Mouse (Mus musculus): ENCODE measurements around the gene Ptprb. TPM values are rescaled to one million over a fixed set of nuclear protein-coding genes. Genes with fewer than 3 reads are reported as not detected.

Ptprb gene
- polyA plus RNA-seq, 1 experiment from 2014 or later, result 2.6 TPM

DNA sequence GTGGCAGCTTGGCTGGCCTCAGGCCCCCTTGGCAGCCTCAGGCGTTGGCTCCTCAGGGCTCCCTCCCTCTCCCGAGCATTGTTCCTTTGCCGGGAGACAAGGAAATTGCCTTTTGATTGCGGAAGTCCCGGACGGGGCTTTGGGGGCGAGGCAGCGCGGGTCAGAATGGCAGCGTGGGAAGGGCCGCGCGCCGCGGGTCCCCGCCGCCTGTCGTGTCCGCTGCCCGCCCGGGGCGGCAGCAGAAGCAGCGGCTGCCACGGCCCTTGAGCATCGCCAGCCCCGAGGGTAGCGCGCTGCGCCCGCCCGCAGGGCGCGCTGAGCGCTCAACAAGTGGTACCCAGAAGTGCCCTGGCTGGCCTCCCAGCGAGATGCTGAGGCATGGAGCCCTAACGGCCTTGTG is 25.9 kb downstream of the Ptprb start:
- Histone ChIP-seq H3K9ac (peak overlapping the region; percentile 68), H3K9me3 (no peaks in the 10 kb centered on the region), H3K27ac (no peak overlapping the region), H3K27me3 (peaks cover 38% of the 10 kb centered on the region), H3K4me1 (peaks cover 10% of the 10 kb centered on the region), H3K36me3 (no peaks in the 10 kb centered on the region), H3K4me3 (peak overlapping the region; percentile 56), H3K4me2 (replicated peaks) (peak overlapping the region; percentile 96)
- no peak for ATAC-seq (ENCODE audit: low FRiP score, low read depth)
- WGBS, result 0% methylated on average over 35 of the region's 36 CpGs

DNA sequence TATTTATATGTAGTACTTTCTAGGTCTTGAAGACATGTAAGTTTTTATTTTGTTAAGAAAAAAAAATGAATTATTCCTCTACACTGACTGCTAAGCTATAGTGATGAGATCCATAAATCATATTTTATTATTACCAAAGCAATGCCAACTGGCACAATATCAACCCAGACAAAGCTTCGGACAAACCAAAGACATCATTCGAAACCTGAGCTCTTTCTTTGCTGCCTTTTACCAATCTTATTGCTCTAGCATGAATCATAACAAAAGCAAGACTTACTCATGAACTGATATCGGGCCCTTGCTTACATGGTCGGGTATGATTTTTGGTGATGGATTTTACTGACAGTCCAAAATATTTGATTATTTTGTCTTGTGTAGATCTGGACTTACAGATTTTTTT is 29.0 kb downstream of the Ptprb start:
- no peak overlapping the region for H3K4me2 ChIP-seq (replicated peaks)
- 86% methylated on average over 4 of the region's 4 CpGs for WGBS
- peaks cover 10% of the 10 kb centered on the region for H3K4me1 ChIP-seq
- ATAC-seq (ENCODE audit: low FRiP score, low read depth), result no peak
- no peak overlapping the region for H3K4me3 ChIP-seq
- H3K9ac ChIP-seq, result no peak overlapping the region
- no peaks in the 10 kb centered on the region for H3K36me3 ChIP-seq
- H3K9me3 ChIP-seq, result no peaks in the 10 kb centered on the region
- peaks cover 34% of the 10 kb centered on the region for H3K27me3 ChIP-seq
- no peak overlapping the region for H3K27ac ChIP-seq

DNA sequence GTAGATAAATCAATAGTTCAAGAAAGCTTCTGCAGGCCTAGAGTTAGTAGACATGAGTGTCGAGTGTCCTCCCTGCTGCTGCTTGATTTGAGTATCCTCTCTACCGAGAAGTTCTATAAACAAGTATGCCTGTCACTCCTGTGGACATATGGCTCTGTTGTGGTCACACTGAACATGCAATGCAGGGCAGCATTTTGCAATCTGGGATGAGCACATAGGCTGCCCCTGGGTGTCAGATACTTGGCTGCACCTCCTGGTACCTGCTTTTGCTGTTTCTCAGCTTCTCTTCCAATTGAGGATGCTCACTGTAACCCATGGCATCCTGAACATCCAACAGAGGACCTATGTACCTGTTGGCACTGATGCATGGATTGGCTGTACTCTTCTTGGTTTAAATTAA is 34.1 kb downstream of the Ptprb start:
- Histone ChIP-seq H3K36me3 (no peaks in the 10 kb centered on the region), H3K27ac (no peak overlapping the region), H3K4me3 (no peak overlapping the region), H3K4me1 (no peaks in the 10 kb centered on the region), H3K9ac (no peak overlapping the region), H3K27me3 (no peaks in the 10 kb centered on the region), H3K4me2 (replicated peaks) (no peak overlapping the region), H3K9me3 (no peaks in the 10 kb centered on the region)
- no peak for ATAC-seq (ENCODE audit: low FRiP score, low read depth)
- whole genome bisulfite sequencing, result 79% methylated on average over 2 of the region's 2 CpGs

DNA sequence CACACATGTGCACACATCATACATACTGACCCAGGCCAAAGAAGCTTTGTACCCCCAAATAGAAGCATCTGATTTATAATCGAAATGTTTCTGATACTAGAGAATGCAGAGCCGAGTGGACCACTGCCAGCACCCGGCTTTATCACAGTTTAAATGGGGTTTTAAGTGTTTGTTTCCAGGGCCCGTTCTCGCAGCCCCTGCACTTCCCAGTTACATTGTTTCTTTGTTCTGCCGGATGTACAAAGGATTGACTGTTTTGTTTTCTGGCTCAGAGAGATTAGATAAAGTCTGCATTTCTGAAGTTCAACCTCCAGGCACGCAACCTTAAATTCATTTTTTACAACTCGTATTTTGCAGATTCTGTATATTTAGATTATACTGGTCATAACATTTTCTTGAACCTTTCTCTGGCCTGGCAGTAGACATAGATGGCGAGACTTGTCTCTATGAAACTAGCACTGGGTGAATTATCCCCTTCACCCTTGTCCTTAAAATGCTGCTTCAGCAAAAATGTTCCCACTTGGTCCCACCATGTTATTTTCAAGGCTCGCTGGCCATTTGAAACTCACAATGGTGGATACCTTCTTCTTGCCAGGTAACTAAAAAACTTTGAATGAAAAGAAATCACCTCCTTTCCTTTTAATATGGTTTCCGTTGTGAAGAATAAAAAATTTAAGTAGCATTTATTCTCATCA is 35.3 kb downstream of the Ptprb start:
- ATAC-seq (ENCODE audit: low FRiP score, low read depth), result no peak
- Histone ChIP-seq H3K36me3 (no peaks in the 10 kb centered on the region), H3K4me2 (replicated peaks) (no peak overlapping the region), H3K4me3 (no peak overlapping the region), H3K9me3 (no peaks in the 10 kb centered on the region), H3K4me1 (no peaks in the 10 kb centered on the region), H3K27ac (no peak overlapping the region), H3K9ac (no peak overlapping the region), H3K27me3 (no peaks in the 10 kb centered on the region)
- WGBS, result 74% methylated on average over 11 of the region's 11 CpGs

DNA sequence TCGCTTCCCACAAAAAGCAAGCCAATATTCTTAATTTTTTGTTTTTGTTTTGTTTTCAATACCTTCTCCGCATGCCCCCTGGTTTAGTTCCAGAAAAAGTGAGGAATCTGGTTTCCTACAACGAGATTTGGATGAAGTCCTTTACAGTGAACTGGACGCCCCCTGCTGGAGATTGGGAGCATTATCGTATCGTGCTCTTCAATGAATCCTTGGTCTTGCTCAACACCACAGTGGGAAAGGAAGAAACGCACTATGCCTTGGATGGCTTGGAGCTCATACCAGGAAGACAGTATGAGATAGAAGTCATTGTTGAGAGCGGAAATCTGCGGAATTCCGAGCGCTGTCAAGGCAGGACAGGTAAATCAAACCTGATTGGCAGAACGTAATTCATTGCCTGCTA is 43.9 kb downstream of the Ptprb start:
- Histone ChIP-seq H3K4me1 (no peaks in the 10 kb centered on the region), H3K27me3 (0 out of 2 replicates have a peak, but pooled peaks cover 4% of the 10 kb centered on the region), H3K27ac (no peak overlapping the region), H3K9ac (no peak overlapping the region), H3K4me2 (replicated peaks) (peak overlapping the region; percentile 48), H3K4me3 (no peak overlapping the region), H3K36me3 (no peaks in the 10 kb centered on the region), H3K9me3 (no peaks in the 10 kb centered on the region)
- WGBS, result 19% methylated on average over 12 of the region's 12 CpGs
- ATAC-seq (ENCODE audit: low FRiP score, low read depth), result no peak

DNA sequence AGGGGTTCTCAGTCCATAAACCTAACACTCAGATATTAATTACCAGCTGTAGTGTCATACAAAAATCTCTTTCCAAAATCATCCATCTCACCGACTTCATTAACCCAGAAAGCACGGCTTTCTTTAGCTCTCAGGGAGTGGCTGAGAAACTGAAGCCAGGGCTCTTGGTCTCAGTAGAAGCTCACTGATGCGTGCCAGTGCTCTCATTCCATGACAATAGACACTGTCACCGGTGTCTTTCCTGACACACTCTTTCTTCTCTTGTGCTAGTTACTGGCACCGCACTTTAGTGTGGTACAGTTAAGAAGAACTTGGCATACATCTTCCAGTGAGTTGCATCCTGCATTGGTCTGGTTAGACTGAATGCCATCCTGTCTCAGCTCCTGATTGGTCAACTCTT is 53.8 kb downstream of the Ptprb start:
- peaks cover 16% of the 10 kb centered on the region for H3K4me1 ChIP-seq
- H3K9me3 ChIP-seq, result no peaks in the 10 kb centered on the region; the same call in 1 of the 2 replicates
- ATAC-seq (ENCODE audit: low FRiP score, low read depth), result no peak
- H3K9ac ChIP-seq, result no peak overlapping the region
- no peak overlapping the region for H3K4me3 ChIP-seq
- no peak overlapping the region for H3K27ac ChIP-seq
- H3K4me2 ChIP-seq (replicated peaks), result no peak overlapping the region
- no peaks in the 10 kb centered on the region for H3K27me3 ChIP-seq
- 80% methylated on average over 5 of the region's 5 CpGs for WGBS
- H3K36me3 ChIP-seq, result no peaks in the 10 kb centered on the region

DNA sequence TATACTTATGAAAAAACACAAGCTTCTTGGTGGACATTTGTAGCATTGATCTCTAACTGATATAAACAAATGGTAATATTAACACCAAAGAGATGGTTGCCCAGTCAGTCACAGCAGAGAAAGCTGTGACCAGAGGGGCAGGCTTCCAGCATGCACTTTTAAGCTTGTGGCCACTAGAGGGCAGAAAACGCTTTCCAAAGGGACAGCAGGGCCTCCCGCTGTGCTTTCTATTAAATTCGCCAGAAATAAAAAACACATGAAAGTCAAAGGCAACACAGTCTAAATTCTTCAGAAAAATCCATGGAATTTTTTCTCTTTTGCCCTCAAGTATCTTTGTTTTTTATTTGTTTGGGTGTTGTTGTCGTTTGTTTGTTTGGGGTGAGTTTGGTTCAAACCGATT is 55.1 kb downstream of the Ptprb start:
- 8% methylated on average over 5 of the region's 5 CpGs for WGBS
- Histone ChIP-seq H3K27ac (no peak overlapping the region), H3K9ac (peak overlapping the region; percentile 45; the same call in 1 of the 2 replicates), H3K4me1 (peaks cover 19% of the 10 kb centered on the region), H3K4me2 (replicated peaks) (peak overlapping the region; percentile 60), H3K9me3 (no peaks in the 10 kb centered on the region; the same call in 1 of the 2 replicates), H3K27me3 (no peaks in the 10 kb centered on the region), H3K4me3 (peak overlapping the region; percentile 31), H3K36me3 (no peaks in the 10 kb centered on the region)
- peak; percentile 83 for ATAC-seq (ENCODE audit: low FRiP score, low read depth)

DNA sequence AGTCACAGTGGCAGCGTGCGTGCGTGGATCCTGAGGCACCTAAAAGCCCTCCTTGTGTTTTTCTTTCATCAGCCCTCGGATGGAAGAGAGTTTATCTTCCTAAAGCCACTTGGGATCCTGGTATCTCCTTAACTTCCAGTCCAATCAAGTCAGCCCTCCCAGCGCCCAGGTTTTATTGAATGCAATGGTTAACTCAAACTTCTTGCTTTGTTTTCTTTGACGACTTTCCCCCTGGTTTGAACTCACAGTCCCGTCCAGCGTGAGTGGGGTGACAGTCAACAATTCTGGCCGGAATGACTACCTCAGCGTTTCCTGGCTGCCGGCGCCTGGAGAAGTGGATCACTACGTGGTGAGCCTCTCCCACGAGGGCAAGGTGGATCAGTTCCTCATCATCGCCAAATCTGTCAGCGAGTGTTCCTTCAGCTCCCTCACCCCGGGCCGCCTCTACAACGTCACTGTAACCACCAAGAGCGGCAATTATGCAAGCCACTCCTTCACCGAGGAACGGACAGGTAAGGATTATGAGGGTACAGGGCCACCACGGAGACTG is 55.7 kb downstream of the Ptprb start:
- Histone ChIP-seq H3K4me3 (peak overlapping the region; percentile 31), H3K4me2 (replicated peaks) (peak overlapping the region; percentile 60), H3K36me3 (no peaks in the 10 kb centered on the region), H3K27ac (no peak overlapping the region), H3K4me1 (peaks cover 19% of the 10 kb centered on the region), H3K9ac (peak overlapping the region; percentile 45; the same call in 1 of the 2 replicates), H3K9me3 (no peaks in the 10 kb centered on the region; the same call in 1 of the 2 replicates), H3K27me3 (no peaks in the 10 kb centered on the region)
- no peak for ATAC-seq (ENCODE audit: low FRiP score, low read depth)
- WGBS, result 18% methylated on average over 23 of the region's 23 CpGs

DNA sequence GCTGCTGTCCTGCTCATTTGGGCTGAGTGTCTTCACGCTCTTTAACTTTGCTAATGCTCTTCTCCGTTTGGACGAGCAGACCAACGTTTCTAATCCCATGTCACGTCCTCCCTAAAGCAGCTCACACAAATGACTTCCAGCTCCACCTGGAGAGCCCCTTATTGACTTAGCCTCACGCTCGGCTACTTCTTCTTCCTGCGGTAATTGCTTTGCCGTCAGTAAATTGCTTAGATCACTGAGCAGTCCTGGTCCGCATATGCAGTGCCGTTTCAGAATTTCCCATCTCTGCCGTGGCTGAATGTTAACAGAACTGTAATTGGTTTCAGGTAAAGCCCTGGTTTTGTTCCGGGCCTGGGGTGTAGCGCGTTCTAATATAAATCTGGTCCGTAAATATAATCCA is 58.3 kb downstream of the Ptprb start:
- Histone ChIP-seq H3K36me3 (no peaks in the 10 kb centered on the region), H3K4me3 (no peak overlapping the region), H3K9me3 (no peaks in the 10 kb centered on the region; the same call in 1 of the 2 replicates), H3K4me1 (peaks cover 19% of the 10 kb centered on the region), H3K27ac (no peak overlapping the region), H3K9ac (0 out of 2 replicates have a peak overlapping the region, but pooled peaks have one; percentile 31), H3K4me2 (replicated peaks) (peak overlapping the region; percentile 22; the same call in 1 of the 2 replicates), H3K27me3 (no peaks in the 10 kb centered on the region)
- WGBS, result 29% methylated on average over 16 of the region's 16 CpGs
- no peak for ATAC-seq (ENCODE audit: low FRiP score, low read depth)

DNA sequence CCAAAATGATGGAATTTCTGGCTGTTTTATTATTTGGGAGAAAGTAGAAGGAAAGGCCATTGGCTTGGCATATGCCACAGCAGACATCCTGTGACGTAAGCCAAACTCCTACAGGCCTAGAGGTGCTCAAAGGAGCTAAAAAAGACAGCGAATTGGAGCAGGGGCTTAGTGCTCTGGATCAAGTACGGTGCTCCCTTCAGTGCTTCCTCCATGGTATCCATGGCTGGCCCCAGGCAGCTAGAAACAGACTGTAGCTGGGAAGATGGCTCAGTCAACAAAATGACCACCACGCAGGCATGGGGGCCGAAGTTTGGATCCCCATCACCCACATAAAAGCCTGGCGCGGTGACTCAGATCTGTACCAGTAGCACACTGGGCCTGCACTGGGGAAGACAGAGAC is 58.8 kb downstream of the Ptprb start:
- 81% methylated on average over 7 of the region's 7 CpGs for WGBS
- no peak for ATAC-seq (ENCODE audit: low FRiP score, low read depth)
- no peaks in the 10 kb centered on the region; the same call in 1 of the 2 replicates for H3K9me3 ChIP-seq
- H3K27ac ChIP-seq, result no peak overlapping the region
- H3K9ac ChIP-seq, result no peak overlapping the region
- no peak overlapping the region for H3K4me3 ChIP-seq
- H3K4me1 ChIP-seq, result peaks cover 19% of the 10 kb centered on the region
- H3K36me3 ChIP-seq, result no peaks in the 10 kb centered on the region
- H3K27me3 ChIP-seq, result no peaks in the 10 kb centered on the region
- peak overlapping the region; percentile 22; the same call in 1 of the 2 replicates for H3K4me2 ChIP-seq (replicated peaks)

DNA sequence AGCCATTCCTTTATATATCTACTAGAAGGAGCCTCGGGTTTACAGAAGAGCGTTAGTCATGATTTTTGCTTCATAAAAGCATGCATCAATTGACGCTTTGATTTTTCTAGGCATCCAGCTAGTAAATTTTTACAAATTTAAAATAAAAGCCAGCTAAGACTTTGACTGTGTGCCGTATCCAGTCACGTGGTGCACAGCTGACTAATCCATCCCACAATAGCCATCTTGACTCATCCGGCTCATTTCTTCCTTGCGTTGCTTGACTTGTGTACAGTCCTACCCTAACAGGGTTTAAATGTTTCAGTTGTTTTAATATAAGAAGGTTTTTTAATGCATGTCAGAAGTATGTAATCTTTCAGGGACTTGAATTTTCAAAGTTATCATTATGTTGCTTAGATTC is 60.0 kb downstream of the Ptprb start:
- H3K27ac ChIP-seq, result no peak overlapping the region; the same call in 1 of the 2 replicates
- 79% methylated on average over 7 of the region's 7 CpGs for WGBS

DNA sequence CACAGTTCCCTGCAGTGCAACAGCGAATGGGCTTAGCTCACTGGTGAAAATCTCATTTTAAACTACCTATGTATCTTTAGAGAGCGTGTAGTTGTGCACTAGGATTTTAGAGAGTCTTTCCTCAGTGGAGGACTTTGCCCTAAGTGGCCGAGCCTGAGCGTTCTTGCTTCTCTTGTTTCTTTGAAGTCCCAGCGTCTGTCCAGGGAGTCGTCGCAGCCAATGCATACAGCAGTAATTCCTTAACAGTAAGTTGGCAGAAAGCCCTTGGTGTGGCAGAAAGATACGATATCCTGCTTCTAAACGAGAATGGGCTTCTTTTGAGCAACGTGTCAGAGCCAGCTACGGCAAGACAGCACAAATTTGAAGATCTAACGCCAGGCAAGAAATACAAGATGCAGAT is 65.9 kb downstream of the Ptprb start:
- no peak overlapping the region for H3K27ac ChIP-seq
- no peak overlapping the region for H3K4me3 ChIP-seq
- no peak overlapping the region for H3K4me2 ChIP-seq (replicated peaks)
- no peak for ATAC-seq (ENCODE audit: low FRiP score, low read depth)
- WGBS, result 70% methylated on average over 12 of the region's 12 CpGs
- no peak overlapping the region for H3K9ac ChIP-seq
- H3K4me1 ChIP-seq, result no peaks in the 10 kb centered on the region
- no peaks in the 10 kb centered on the region for H3K36me3 ChIP-seq
- no peaks in the 10 kb centered on the region for H3K9me3 ChIP-seq
- no peaks in the 10 kb centered on the region for H3K27me3 ChIP-seq

More for the DNA sequence above, 60.0 kb downstream of the Ptprb start:
- Histone ChIP-seq H3K4me2 (replicated peaks) (no peak overlapping the region), H3K4me1 (peaks cover 19% of the 10 kb centered on the region), H3K4me3 (no peak overlapping the region), H3K27me3 (no peaks in the 10 kb centered on the region), H3K36me3 (no peaks in the 10 kb centered on the region), H3K9ac (no peak overlapping the region), H3K9me3 (no peaks in the 10 kb centered on the region; the same call in 1 of the 2 replicates)
- ATAC-seq (ENCODE audit: low FRiP score, low read depth), result no peak

Data from limb, embryonic 13.5 days (tissue).